ENCODE assay signal across 32 mouse cellular contexts in genomic region chr5:118144770-118145169, GRCm38 (mm10). TPM values are rescaled to one million over a fixed set of nuclear protein-coding genes. Genes with fewer than 3 reads are reported as not detected.
DNase-seq lines count a peak whose midpoint lies in the region; ATAC-seq and TF ChIP-seq lines count a peak whose summit lies in the region.
"Had no signal": no experiment of that assay in that cellular context is flagged by ENCODE, and none has a peak within 500 bp of the region (broad histone marks: within the 10 kb centered on the region; RNA-seq: fewer than 3 reads in every experiment).

No protein-coding gene starts in this region.

- intact Hi-C loops in gastrocnemius, adult 2 months (cut with DNase I) = no loop called here
- intact Hi-C loops in heart, postnatal 14 days (cut with DNase I) = no loop called here

- H3K36me3 ChIP-seq in heart, embryonic 11.5 days (ENCODE audit: control insufficient read depth, insufficient read depth, low read length) = peaks cover 17% of the 10 kb centered on the region
- peaks cover 8% of the 10 kb centered on the region for H3K36me3 ChIP-seq in intestine, embryonic 15.5 days
- H3K36me3 ChIP-seq in intestine, postnatal 0 days (ENCODE audit: control insufficient read depth, insufficient read depth) = peaks cover 34% of the 10 kb centered on the region
- H3K36me3 ChIP-seq in midbrain, embryonic 11.5 days (ENCODE audit: control insufficient read depth, insufficient read depth, low read length) = no peaks in the 10 kb centered on the region
- peaks cover 11% of the 10 kb centered on the region for H3K36me3 ChIP-seq in midbrain, embryonic 16.5 days (ENCODE audit: control insufficient read depth, insufficient read depth, low read length)

- H3K4me2 ChIP-seq in heart, embryonic 11.5 days = no peak overlapping the region
- H3K4me2 ChIP-seq in intestine, embryonic 15.5 days (replicated peaks) = no peak overlapping the region
- H3K4me2 ChIP-seq in intestine, postnatal 0 days (replicated peaks; ENCODE audit: low read depth) = no peak overlapping the region
- H3K4me2 ChIP-seq in midbrain, embryonic 11.5 days = no peak overlapping the region
- no peak overlapping the region for H3K4me2 ChIP-seq in midbrain, embryonic 16.5 days (ENCODE audit: low read length)
- H3K4me2 ChIP-seq: forebrain, embryonic 13.5 days; heart, embryonic 13.5 days; limb, embryonic 12.5 days; liver, embryonic 15.5 days; lung, embryonic 14.5 days; midbrain, embryonic 12.5 days had no signal

- TF ChIP-seq CTCF in gastrocnemius, adult 2 months (IDR thresholded peaks at IDR 0.05) = no peak
- TF ChIP-seq CTCF in intestine, postnatal 0 days (IDR thresholded peaks at IDR 0.05; ENCODE audit: low read depth) = no peak

- H3K27me3 ChIP-seq in heart, embryonic 11.5 days (ENCODE audit: control insufficient read depth, insufficient read depth, low read length) = no peaks in the 10 kb centered on the region
- no peaks in the 10 kb centered on the region for H3K27me3 ChIP-seq in intestine, embryonic 15.5 days (replicated peaks)
- no peaks in the 10 kb centered on the region for H3K27me3 ChIP-seq in intestine, postnatal 0 days (replicated peaks; ENCODE audit: control insufficient read depth, insufficient read depth, low read length)
- no peaks in the 10 kb centered on the region for H3K27me3 ChIP-seq in midbrain, embryonic 11.5 days (ENCODE audit: control insufficient read depth, insufficient read depth, low read length)
- H3K27me3 ChIP-seq in midbrain, embryonic 16.5 days (ENCODE audit: control insufficient read depth, insufficient read depth, low read depth, low read length) = no peaks in the 10 kb centered on the region
- H3K27me3 ChIP-seq: CH12.LX; forebrain, embryonic 13.5 days; heart, embryonic 13.5 days; limb, embryonic 12.5 days; liver, embryonic 15.5 days; midbrain, embryonic 12.5 days had no signal

- DNase-seq in gastrocnemius, adult 2 months = no peak
- no peak for DNase-seq in gastrocnemius, postnatal 10 days
- DNase-seq in heart, postnatal 14 days = no peak
- peak; percentile 4 for DNase-seq in midbrain, embryonic 11.5 days (ENCODE audit: low spot score, missing footprints)
- DNase-seq: adrenal gland, adult 8-10 months; cerebellum, adult 8-10 months; cerebellum, postnatal 25 days; gastrocnemius, postnatal 25 days; kidney, adult 18-20 months; kidney, postnatal 36 days; lung, embryonic 14.5 days; lung, postnatal 36 days; retina, postnatal 1 day; right cerebral cortex, postnatal 14 days; thymus, adult 18-20 months; thymus, postnatal 25 days had no signal

- WGBS in heart, embryonic 11.5 days (ENCODE audit: insufficient replicate concordance) = 62% methylated on average over 6 of the region's 6 CpGs
- WGBS in intestine, embryonic 15.5 days = 75% methylated on average over 6 of the region's 6 CpGs
- WGBS in intestine, postnatal 0 days = 69% methylated on average over 6 of the region's 6 CpGs
- 89% methylated on average over 6 of the region's 6 CpGs for WGBS in midbrain, embryonic 11.5 days
- 85% methylated on average over 6 of the region's 6 CpGs for WGBS in midbrain, embryonic 16.5 days

- H3K9me3 ChIP-seq in heart, embryonic 11.5 days (replicated peaks; ENCODE audit: control insufficient read depth, low read length) = no peaks in the 10 kb centered on the region
- H3K9me3 ChIP-seq in intestine, embryonic 15.5 days = no peaks in the 10 kb centered on the region
- no peaks in the 10 kb centered on the region for H3K9me3 ChIP-seq in intestine, postnatal 0 days (ENCODE audit: control insufficient read depth)
- H3K9me3 ChIP-seq in midbrain, embryonic 11.5 days (ENCODE audit: control insufficient read depth, low read length) = no peaks in the 10 kb centered on the region
- no peaks in the 10 kb centered on the region for H3K9me3 ChIP-seq in midbrain, embryonic 16.5 days (replicated peaks; ENCODE audit: control insufficient read depth, low read length, poor library complexity, severe bottlenecking)
- H3K9me3 ChIP-seq: forebrain, embryonic 13.5 days; G1E; heart, embryonic 13.5 days; limb, embryonic 12.5 days; liver, embryonic 15.5 days; midbrain, embryonic 12.5 days had no signal

- peaks cover 49% of the 10 kb centered on the region for H3K4me1 ChIP-seq in heart, embryonic 11.5 days (ENCODE audit: control insufficient read depth, insufficient read depth, low read length)
- 0 out of 2 replicates have a peak, but pooled peaks cover 4% of the 10 kb centered on the region for H3K4me1 ChIP-seq in intestine, embryonic 15.5 days (replicated peaks)
- no peaks in the 10 kb centered on the region for H3K4me1 ChIP-seq in intestine, postnatal 0 days (replicated peaks; ENCODE audit: control insufficient read depth, insufficient read depth, low read length)
- H3K4me1 ChIP-seq in midbrain, embryonic 11.5 days (ENCODE audit: control insufficient read depth, insufficient read depth, low read length) = no peaks in the 10 kb centered on the region
- peaks cover 25% of the 10 kb centered on the region for H3K4me1 ChIP-seq in midbrain, embryonic 16.5 days (ENCODE audit: control insufficient read depth, insufficient read depth, low read length)
- H3K4me1 ChIP-seq: limb, embryonic 12.5 days had no signal

- H3K27ac ChIP-seq in gastrocnemius, adult 2 months = peak overlapping the region; percentile 84
- H3K27ac ChIP-seq in heart, embryonic 11.5 days (ENCODE audit: low read depth, low read length) = no peak overlapping the region
- H3K27ac ChIP-seq in intestine, embryonic 15.5 days = 0 out of 2 replicates have a peak overlapping the region, but pooled peaks have one; percentile 13
- H3K27ac ChIP-seq in intestine, postnatal 0 days (ENCODE audit: low read depth, low read length) = no peak overlapping the region
- H3K27ac ChIP-seq in midbrain, embryonic 11.5 days (ENCODE audit: low read depth, low read length) = no peak overlapping the region
- no peak overlapping the region for H3K27ac ChIP-seq in midbrain, embryonic 16.5 days (ENCODE audit: low read length)
- H3K27ac ChIP-seq: heart, embryonic 13.5 days; left cerebral cortex, adult 2 months; limb, embryonic 12.5 days; liver, embryonic 15.5 days; midbrain, embryonic 12.5 days had no signal

- 0 out of 2 replicates have a peak overlapping the region, but pooled peaks have one; percentile 8 for H3K9ac ChIP-seq in heart, embryonic 11.5 days (ENCODE audit: low read depth, low read length)
- H3K9ac ChIP-seq in intestine, embryonic 15.5 days = no peak overlapping the region
- H3K9ac ChIP-seq in intestine, postnatal 0 days (ENCODE audit: low read depth, low read length) = no peak overlapping the region
- H3K9ac ChIP-seq in midbrain, embryonic 11.5 days (ENCODE audit: low read length) = no peak overlapping the region
- H3K9ac ChIP-seq in midbrain, embryonic 16.5 days (ENCODE audit: low read depth, low read length) = no peak overlapping the region
- H3K9ac ChIP-seq: forebrain, embryonic 13.5 days; limb, embryonic 12.5 days; liver, embryonic 15.5 days; lung, embryonic 14.5 days; midbrain, embryonic 12.5 days had no signal

- ATAC-seq in heart, embryonic 11.5 days (replicated peaks; ENCODE audit: insufficient number of reproducible peaks, low FRiP score, low TSS enrichment) = no peak
- ATAC-seq in intestine, embryonic 15.5 days = no peak
- no peak for ATAC-seq in intestine, postnatal 0 days
- no peak for ATAC-seq in midbrain, embryonic 11.5 days (ENCODE audit: low FRiP score)
- ATAC-seq in midbrain, embryonic 16.5 days = no peak
- ATAC-seq: forebrain, embryonic 13.5 days had no signal

- H3K4me3 ChIP-seq in gastrocnemius, adult 2 months = peak overlapping the region; percentile 33
- H3K4me3 ChIP-seq in heart, embryonic 11.5 days (ENCODE audit: low read depth, low read length) = no peak overlapping the region
- H3K4me3 ChIP-seq in intestine, embryonic 15.5 days (replicated peaks) = no peak overlapping the region
- H3K4me3 ChIP-seq in intestine, postnatal 0 days (ENCODE audit: low read depth, low read length) = no peak overlapping the region
- no peak overlapping the region for H3K4me3 ChIP-seq in midbrain, embryonic 11.5 days (ENCODE audit: low read depth, low read length)
- no peak overlapping the region for H3K4me3 ChIP-seq in midbrain, embryonic 16.5 days (ENCODE audit: low read depth, low read length)
- H3K4me3 ChIP-seq: forebrain, embryonic 13.5 days; heart, embryonic 13.5 days; layer of hippocampus, adult 2 months; left cerebral cortex, adult 2 months; limb, embryonic 12.5 days; liver, embryonic 15.5 days; midbrain, embryonic 12.5 days had no signal

RNA-seq across cellular contexts. Expression of gene Fbxw8, which starts 10.5 kb away (rescaled TPM):
- 10 to 100 TPM; 20.8 to 24.2 TPM for total RNA-seq in gastrocnemius, adult 2 months (2021)
- total RNA-seq in gastrocnemius, postnatal 10 days (2021) = 10 to 100 TPM; 32.8 to 33.5 TPM
- polyA plus RNA-seq in heart, embryonic 11.5 days (2014; fragmentation: Nextera tagmentation; extraction: Ambion mirVana) = 16.8 and 18.6 TPM in 2 replicates
- 10 to 100 TPM; 43.3 to 43.6 TPM for total RNA-seq in heart, postnatal 14 days (2021)
- 20.7 and 22.6 TPM in 2 replicates for polyA plus RNA-seq in intestine, embryonic 15.5 days (2015; fragmentation: Nextera tagmentation; extraction: Ambion mirVana)
- polyA plus RNA-seq in intestine, postnatal 0 days (2015; fragmentation: Nextera tagmentation; extraction: Ambion mirVana) = 10.1 and 10.8 TPM in 2 replicates
- polyA plus RNA-seq in midbrain, embryonic 11.5 days (2014; fragmentation: Nextera tagmentation; extraction: Ambion mirVana) = 16.5 and 21.1 TPM in 2 replicates
- 18.4 TPM in 2 replicates for polyA plus RNA-seq in midbrain, embryonic 16.5 days (2015; fragmentation: Nextera tagmentation; extraction: Ambion mirVana)

RNA-seq across cellular contexts. Expression of gene Hrk, which starts 19.7 kb away (rescaled TPM):
- total RNA-seq in gastrocnemius, adult 2 months (2021) = under 1 TPM; 0.08 to 0.15 TPM
- total RNA-seq in gastrocnemius, postnatal 10 days (2021) = under 1 TPM in 1 of 2 experiments, not detected in 1; 0.12 TPM
- not detected in 2 replicates for polyA plus RNA-seq in heart, embryonic 11.5 days (2014; fragmentation: Nextera tagmentation; extraction: Ambion mirVana)
- total RNA-seq in heart, postnatal 14 days (2021) = 1 to 10 TPM in 1 of 2 experiments, under 1 TPM in 1; 0.76 to 1.2 TPM
- polyA plus RNA-seq in intestine, embryonic 15.5 days (2015; fragmentation: Nextera tagmentation; extraction: Ambion mirVana) = 0.11 and 0.25 TPM in 2 replicates
- polyA plus RNA-seq in intestine, postnatal 0 days (2015; fragmentation: Nextera tagmentation; extraction: Ambion mirVana) = 0.08 and 0.09 TPM in 2 replicates
- 0.08 and 0.18 TPM in 2 replicates for polyA plus RNA-seq in midbrain, embryonic 11.5 days (2014; fragmentation: Nextera tagmentation; extraction: Ambion mirVana)
- 4.1 and 4.6 TPM in 2 replicates for polyA plus RNA-seq in midbrain, embryonic 16.5 days (2015; fragmentation: Nextera tagmentation; extraction: Ambion mirVana)
- total RNA-seq: CH12.LX; megakaryocyte, adult 5-6 weeks had no signal
- polyA plus RNA-seq: C2C12; G1E; heart, embryonic 13.5 days; liver, embryonic 15.5 days; lung, embryonic 14.5 days; small intestine, adult 2 months had no signal

Comparison
In these comparisons a context has a peak if more than half of its experiments do, and no peak if none do; other contexts are left out.
1. H3K27ac ChIP-seq: peak in gastrocnemius, adult 2 months (single experiment) and intestine, embryonic 15.5 days (single experiment); none in heart, embryonic 11.5 days (single experiment), intestine, postnatal 0 days (single experiment), midbrain, embryonic 11.5 days (single experiment) and midbrain, embryonic 16.5 days (single experiment).